Mouse (Mus musculus) megakaryocyte, embryonic 14.5 days (primary cell): ENCODE measurements around the gene Polm.

Source experiments
- FLI1 ChIP-seq: IDR thresholded peaks from 2 replicates; pipeline ENCODE4 v1.6.1; 2012; ENCODE audit warnings: low read length, inconsistent platforms, mixed read lengths
- GATA1 ChIP-seq: IDR thresholded peaks from 3 replicates; pipeline ENCODE4 v1.6.1; 2012; ENCODE audit warnings: mixed read lengths, low read length, inconsistent platforms, borderline replicate concordance

- TF ChIP-seq GATA1 (no peak), FLI1 (no peak)
Observed at GRCm38 (mm10) chr11:5837251-5838246, at the start of gene Polm.
